Mouse (Mus musculus): ENCODE data around the gene Znhit2.

Gene Znhit2

DNA sequence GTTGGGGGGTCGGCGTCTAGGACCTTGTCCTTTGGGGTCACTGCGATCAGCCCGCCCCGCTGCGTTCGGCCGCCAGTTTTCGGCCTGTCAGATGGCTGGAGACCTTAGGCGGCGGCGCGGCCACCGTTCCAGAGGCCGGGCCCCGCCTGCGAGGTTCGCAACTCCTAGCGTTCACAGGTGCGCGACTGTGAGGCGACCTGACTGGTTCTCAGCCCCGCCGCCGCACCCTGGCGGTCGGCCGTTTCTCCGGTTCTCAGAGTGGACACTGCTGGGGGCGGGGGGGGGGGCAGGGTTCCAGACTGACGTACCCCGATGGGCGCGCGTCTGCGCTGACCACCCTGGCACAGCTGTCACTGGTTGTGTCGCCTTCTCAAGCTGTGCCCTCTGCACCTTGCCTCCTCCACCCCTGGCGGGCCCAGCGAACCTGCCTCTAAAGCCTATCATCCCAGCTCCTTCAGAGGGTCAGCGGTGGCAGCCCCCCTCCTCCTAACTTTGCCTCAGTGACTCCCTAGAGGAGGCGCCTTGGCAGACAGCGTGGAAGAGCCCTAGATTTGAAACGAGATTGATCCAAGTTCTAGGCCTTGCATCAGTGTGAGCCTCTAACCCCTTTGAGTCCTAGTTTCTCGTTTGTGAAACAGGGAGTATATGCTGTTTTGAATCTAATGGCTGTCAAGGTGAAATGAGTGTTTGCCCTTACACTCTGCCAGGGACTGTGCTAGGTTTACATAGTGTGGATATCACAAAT is 13.7 kb upstream of the Znhit2 start:
- no peak for DNase-seq

GRCm38 (mm10) chr19:6047899-6048166 is 13.2 kb upstream of the Znhit2 start:
- DNase-seq = no peak

DNA sequence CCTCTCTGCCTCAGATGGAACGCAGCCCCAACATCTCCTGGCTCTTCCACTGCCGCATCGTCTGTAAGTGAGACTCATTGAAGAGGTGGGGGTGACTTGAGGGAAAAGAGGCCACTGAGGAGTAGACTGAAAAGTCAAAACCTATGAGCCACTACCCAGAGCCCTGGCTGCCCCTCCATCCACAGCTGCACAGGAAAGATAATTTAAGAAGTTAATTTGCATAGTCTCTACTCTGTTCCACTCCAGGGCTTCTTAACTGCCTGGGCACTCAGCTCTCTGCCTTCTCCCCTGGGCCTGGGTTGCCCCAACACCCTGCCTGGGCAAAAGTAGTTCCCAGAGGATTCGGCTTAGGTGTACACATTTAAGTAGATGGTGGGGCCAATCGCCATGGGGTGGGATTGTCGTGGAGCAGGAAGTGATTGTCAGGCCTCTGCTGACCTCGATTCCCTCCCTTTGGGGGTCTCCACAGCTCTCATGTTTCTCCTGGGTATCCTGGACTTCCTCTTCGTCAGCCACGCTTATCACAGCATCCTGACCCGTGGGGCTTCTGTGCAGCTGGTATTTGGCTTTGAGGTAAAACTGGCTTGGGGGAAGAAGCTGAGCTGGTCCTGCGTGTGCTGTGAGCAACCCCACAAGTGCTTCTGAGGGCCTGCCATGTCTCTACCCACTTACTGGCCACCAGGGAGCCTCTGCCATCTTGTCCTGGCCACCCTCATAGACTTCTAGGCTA is 12.1 kb upstream of the Znhit2 start:
- no peak for DNase-seq

DNA sequence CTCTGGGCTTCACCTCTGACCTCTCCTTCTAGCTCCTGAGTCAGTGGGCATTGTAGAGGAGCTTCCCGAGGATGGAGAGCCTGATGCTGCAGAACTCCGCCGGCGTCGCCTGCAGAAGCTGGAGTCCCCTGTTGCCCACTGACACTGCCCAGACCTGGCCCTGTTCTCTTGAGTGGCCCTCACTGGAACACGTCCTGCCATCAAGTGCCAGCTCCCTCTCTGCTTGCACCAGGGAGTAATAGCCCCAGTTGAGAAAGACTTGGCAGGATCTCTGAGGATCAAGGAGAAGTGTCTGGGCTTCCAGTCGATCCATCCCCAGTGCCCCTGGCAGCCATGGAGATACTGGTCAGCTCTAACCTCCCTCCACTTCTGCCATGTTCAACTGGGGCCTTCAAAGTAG is 8.5 kb upstream of the Znhit2 start:
- DNase-seq = no peak

GRCm38 (mm10) chr19:6054296-6054695 is 6.7 kb upstream of the Znhit2 start:
- DNase-seq = no peak

- DNase-seq = no peak
Measured at GRCm38 (mm10) chr19:6056696-6057095, 4.3 kb upstream of the Znhit2 start.

- peak; percentile 99 for DNase-seq
Measured at GRCm38 (mm10) chr19:6057313-6058096, 3.5 kb upstream of the Znhit2 start, which contains the start of the genes Mrpl49 and Fau. Gene Mrpl49, minus strand, starts transcription at chr19:6057785. Gene Fau, plus strand, starts transcription at chr19:6057844.

GRCm38 (mm10) chr19:6058513-6058912 is 2.5 kb upstream of the Znhit2 start:
- no peak for DNase-seq

DNA sequence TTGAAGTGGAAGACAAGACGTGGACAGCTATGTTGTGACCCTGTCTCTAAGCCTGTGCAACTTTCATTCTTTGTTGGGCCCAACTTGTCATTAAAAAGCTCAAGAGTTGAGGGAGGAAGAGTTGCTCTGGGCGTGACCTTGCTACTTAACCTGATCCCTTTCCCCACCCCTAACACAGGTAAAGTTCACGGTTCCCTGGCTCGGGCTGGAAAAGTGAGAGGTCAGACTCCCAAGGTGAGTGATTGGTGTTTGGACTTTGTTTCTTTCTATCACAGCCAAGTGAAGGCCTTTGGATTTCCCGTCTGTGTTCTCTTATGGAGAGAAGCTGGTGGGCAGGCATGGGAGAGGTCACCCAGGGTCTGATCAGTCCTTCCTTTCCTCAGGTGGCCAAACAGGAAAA is 2.0 kb upstream of the Znhit2 start:
- DNase-seq = no peak

- DNase-seq = peak; percentile 33
Measured at GRCm38 (mm10) chr19:6061641-6062302, 780 bp downstream of the Znhit2 start.

DNA sequence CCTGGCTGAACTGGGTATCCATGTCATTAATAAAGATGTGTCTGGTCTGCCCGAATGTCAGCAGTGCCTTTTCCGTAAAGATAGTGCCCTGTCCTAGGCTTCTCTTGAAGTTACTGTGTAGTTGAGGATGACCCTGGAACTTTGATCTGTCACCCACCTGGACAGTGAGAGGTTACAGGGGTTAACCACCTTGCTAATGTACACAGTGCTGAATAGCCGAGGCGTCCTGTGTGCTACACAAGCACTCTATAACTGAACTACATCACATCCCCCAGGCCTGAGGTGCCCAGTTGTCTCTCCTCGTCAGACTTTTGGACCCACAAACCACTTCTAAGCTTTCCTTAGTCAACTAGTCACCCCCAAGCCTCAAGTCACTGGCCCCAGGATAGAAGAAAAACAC is 1.4 kb downstream of the Znhit2 start:
- DNase-seq = no peak

DNA sequence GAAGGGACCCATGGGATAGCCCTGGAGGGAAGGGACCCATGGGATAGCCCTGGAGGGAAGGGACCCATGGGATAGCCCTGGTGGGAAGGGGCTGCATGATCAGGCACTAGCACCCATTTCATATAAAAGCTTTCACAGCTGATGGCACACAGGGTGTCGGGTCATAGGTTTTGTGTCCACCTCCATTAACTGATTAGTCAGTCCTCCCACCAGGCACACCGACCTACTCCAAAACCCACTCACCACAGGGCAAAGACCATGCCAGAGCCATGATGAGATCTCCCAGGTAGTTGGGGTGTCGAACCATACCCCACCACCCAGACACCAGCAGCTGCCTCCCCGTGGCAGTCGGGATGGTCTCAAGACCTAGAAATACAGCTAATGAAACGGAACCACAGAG is 2.1 kb downstream of the Znhit2 start:
- DNase-seq = no peak

- no peak for DNase-seq
Measured at GRCm38 (mm10) chr19:6066571-6066970, 5.6 kb downstream of the Znhit2 start.

- DNase-seq = peak; percentile 84
Measured at GRCm38 (mm10) chr19:6067011-6067723, 6.2 kb downstream of the Znhit2 start.

GRCm38 (mm10) chr19:6067724-6068415 is 6.9 kb downstream of the Znhit2 start, which contains the start of gene Tm7sf2:
Gene Tm7sf2, minus strand, starts transcription at chr19:6068373.
- DNase-seq = peak; percentile 90

- no peak for DNase-seq
Measured at GRCm38 (mm10) chr19:6068951-6069350, 8.0 kb downstream of the Znhit2 start.

- no peak for DNase-seq
Measured at GRCm38 (mm10) chr19:6069851-6070250, 8.9 kb downstream of the Znhit2 start.

GRCm38 (mm10) chr19:6070571-6071250 is 9.7 kb downstream of the Znhit2 start:
- DNase-seq = no peak

DNA sequence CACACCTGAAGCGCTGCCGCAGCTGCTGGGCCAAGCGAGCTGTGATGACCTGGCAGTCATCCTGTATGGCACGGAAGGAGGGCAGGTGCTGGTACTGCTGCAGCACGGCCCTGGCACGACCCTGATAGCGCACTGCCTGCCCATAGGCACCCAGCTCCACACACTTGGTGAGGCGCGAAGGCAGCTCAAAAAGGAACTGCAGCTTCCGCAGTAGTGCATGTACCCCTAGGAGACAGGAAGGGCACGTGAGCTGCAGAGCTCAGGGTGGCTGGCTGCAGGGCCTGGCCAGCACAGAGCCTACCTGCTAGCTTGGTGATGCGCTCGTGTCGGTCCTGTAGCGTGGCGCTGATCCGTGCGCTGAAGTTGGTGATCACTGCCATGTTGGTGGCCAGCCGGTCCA is 10.3 kb downstream of the Znhit2 start:
- no peak for DNase-seq

DNA sequence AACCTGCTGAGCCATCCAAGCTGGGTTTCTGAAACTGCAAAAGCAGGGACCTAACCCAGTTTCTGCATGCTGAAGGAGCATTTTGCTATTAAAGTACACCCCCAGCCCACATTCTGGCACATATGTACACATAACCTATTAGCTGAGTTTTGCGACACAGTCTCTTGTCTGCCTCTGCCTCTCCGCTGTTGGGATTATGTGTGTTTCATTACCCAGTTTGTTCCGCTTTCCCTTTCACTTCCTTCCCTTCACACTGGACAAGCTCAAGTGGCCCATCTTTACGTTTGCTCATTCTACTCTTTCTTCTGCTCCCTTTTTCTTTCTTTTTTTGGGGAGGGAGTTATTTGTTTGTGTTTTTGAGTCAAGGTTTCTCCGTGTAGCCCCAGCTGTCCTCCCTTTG is 12.9 kb downstream of the Znhit2 start:
- no peak for DNase-seq

All from lung, postnatal 14 days (tissue).